ENCODE assay signal across 7 mouse cellular contexts in the genomic region with DNA sequence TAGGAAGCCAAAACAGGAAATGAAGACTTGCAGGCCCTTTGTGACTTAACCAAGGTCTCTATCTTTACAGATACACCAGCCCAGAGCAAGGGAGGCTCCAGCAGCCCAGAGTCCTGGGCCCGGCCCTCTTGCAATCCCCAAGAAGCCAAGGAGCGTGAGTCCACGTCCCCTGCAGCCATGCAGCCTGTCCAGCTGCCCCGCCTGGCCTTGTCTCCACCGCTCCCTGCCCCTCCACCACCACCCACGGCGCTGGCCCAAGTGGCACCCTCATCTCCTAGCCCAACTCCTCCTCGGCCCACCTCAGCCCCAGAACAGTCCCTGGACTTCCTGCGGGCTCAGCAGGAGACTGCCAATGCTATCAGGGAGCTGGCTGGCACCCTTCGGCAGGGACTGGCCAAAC. TPM values are rescaled to one million over a fixed set of nuclear protein-coding genes. Genes with fewer than 3 reads are reported as not detected.
DNase-seq lines count a peak whose midpoint lies in the region; ATAC-seq and TF ChIP-seq lines count a peak whose summit lies in the region.

No protein-coding gene starts in this region.

- peak overlapping the region; percentile 47 for H3K4me2 ChIP-seq in lung, embryonic 16.5 days (ENCODE audit: low read depth, low read length)
- H3K4me2 ChIP-seq in forebrain, embryonic 15.5 days (replicated peaks) = peak overlapping the region; percentile 12
- peak overlapping the region; percentile 42 for H3K4me2 ChIP-seq in limb, embryonic 15.5 days

- no peak for ATAC-seq in lung, embryonic 16.5 days (ENCODE audit: low read depth)
- no peak for ATAC-seq in forebrain, embryonic 15.5 days (replicated peaks)
- no peak for ATAC-seq in limb, embryonic 15.5 days (ENCODE audit: insufficient number of reproducible peaks, low FRiP score, low TSS enrichment, low read depth)

- 43% methylated on average over 9 of the region's 10 CpGs for WGBS in lung, embryonic 16.5 days
- WGBS in forebrain, embryonic 15.5 days = 65% methylated on average over 10 of the region's 10 CpGs
- 56% methylated on average over 10 of the region's 10 CpGs for WGBS in limb, embryonic 15.5 days
- 20% methylated on average over 10 of the region's 10 CpGs for WGBS in thymus, adult 2 months

- intact Hi-C loops in left cerebral cortex, adult 2 months (cut with DNase I) = loop anchor here (10.0 kb wide), 1 partner anchor 714 kb away; a partner anchor contains a TSS

- H3K36me3 ChIP-seq in lung, embryonic 16.5 days (ENCODE audit: control insufficient read depth, insufficient read depth, low read length) = peaks cover 4% of the 10 kb centered on the region
- peaks cover 12% of the 10 kb centered on the region for H3K36me3 ChIP-seq in forebrain, embryonic 15.5 days
- peaks cover 10% of the 10 kb centered on the region for H3K36me3 ChIP-seq in limb, embryonic 15.5 days
- H3K36me3 ChIP-seq in thymus, adult 2 months (ENCODE audit: control insufficient read depth, insufficient read depth, low read length) = peaks cover 19% of the 10 kb centered on the region

- peak overlapping the region; percentile 47 for H3K4me3 ChIP-seq in lung, embryonic 16.5 days (ENCODE audit: low read length)
- H3K4me3 ChIP-seq in forebrain, embryonic 15.5 days = peak overlapping the region; percentile 15
- peak overlapping the region; percentile 29 for H3K4me3 ChIP-seq in limb, embryonic 15.5 days
- H3K4me3 ChIP-seq in thymus, adult 2 months (ENCODE audit: control insufficient read depth, insufficient read depth, low read length) = peak overlapping the region; percentile 77
- H3K4me3 ChIP-seq in left cerebral cortex, adult 2 months = no peak overlapping the region

- TF ChIP-seq CTCF in thymus, adult 2 months (IDR thresholded peaks at IDR 0.05; ENCODE audit: borderline replicate concordance, control insufficient read depth, extremely low read depth, insufficient read depth, low read length, poor library complexity) = no peak
- TF ChIP-seq CTCF in left cerebral cortex, adult 2 months (IDR thresholded peaks at IDR 0.05) = no peak

- H3K9me3 ChIP-seq in lung, embryonic 16.5 days (ENCODE audit: control insufficient read depth, low read length) = no peaks in the 10 kb centered on the region
- H3K9me3 ChIP-seq in forebrain, embryonic 15.5 days = no peaks in the 10 kb centered on the region
- no peaks in the 10 kb centered on the region for H3K9me3 ChIP-seq in limb, embryonic 15.5 days

- H3K27me3 ChIP-seq in lung, embryonic 16.5 days (ENCODE audit: control insufficient read depth, insufficient read depth, low read depth, low read length) = no peaks in the 10 kb centered on the region
- no peaks in the 10 kb centered on the region for H3K27me3 ChIP-seq in forebrain, embryonic 15.5 days
- no peaks in the 10 kb centered on the region for H3K27me3 ChIP-seq in limb, embryonic 15.5 days
- H3K27me3 ChIP-seq in thymus, adult 2 months (ENCODE audit: control insufficient read depth, insufficient read depth, low read length) = no peaks in the 10 kb centered on the region

- DNase-seq in lung, adult 18-20 months = no peak
- peak; percentile 50 for DNase-seq in thymus, adult 2 months
- no peak for DNase-seq in embryo, embryonic 10.5 days (ENCODE audit: low spot score)
- no peak for DNase-seq in left cerebral cortex, adult 2 months (ENCODE audit: extremely low spot score in 1 of 2, low spot score in 2 of 2)

- H3K9ac ChIP-seq in lung, embryonic 16.5 days (ENCODE audit: low read length) = peak overlapping the region; percentile 66
- H3K9ac ChIP-seq in forebrain, embryonic 15.5 days (replicated peaks) = no peak overlapping the region
- H3K9ac ChIP-seq in limb, embryonic 15.5 days = no peak overlapping the region

- TF ChIP-seq POLR2A in thymus, adult 2 months (IDR thresholded peaks at IDR 0.05; ENCODE audit: control insufficient read depth, extremely low read depth, insufficient read depth, low read length, poor library complexity) = no peak

- H3K27ac ChIP-seq in lung, embryonic 16.5 days (ENCODE audit: low read length) = peak overlapping the region; percentile 21; the same call in 1 of the 2 replicates
- no peak overlapping the region for H3K27ac ChIP-seq in forebrain, embryonic 15.5 days (replicated peaks)
- 0 out of 2 replicates have a peak overlapping the region, but pooled peaks have one; percentile 51 for H3K27ac ChIP-seq in limb, embryonic 15.5 days
- peak overlapping the region; percentile 77 for H3K27ac ChIP-seq in thymus, adult 2 months (ENCODE audit: control insufficient read depth, insufficient read depth, low read length)
- H3K27ac ChIP-seq in left cerebral cortex, adult 2 months = no peak overlapping the region

- H3K4me1 ChIP-seq in lung, embryonic 16.5 days (replicated peaks; ENCODE audit: control insufficient read depth, insufficient read depth, low read length) = peaks cover 19% of the 10 kb centered on the region
- peaks cover 24% of the 10 kb centered on the region for H3K4me1 ChIP-seq in forebrain, embryonic 15.5 days
- H3K4me1 ChIP-seq in limb, embryonic 15.5 days = peaks cover 35% of the 10 kb centered on the region
- H3K4me1 ChIP-seq in thymus, adult 2 months (replicated peaks; ENCODE audit: control insufficient read depth, insufficient read depth, low read length) = peaks cover 37% of the 10 kb centered on the region

RNA-seq across cellular contexts. Expression of a gene that starts 3.4 kb away (rescaled TPM):
- polyA plus RNA-seq in lung, embryonic 16.5 days (2015; fragmentation: Nextera tagmentation; extraction: Ambion mirVana) = 16.0 and 16.5 TPM in 2 replicates
- polyA plus RNA-seq in forebrain, embryonic 15.5 days (2015; fragmentation: Nextera tagmentation; extraction: Ambion mirVana) = 35.4 and 36.7 TPM in 2 replicates
- polyA plus RNA-seq in limb, embryonic 15.5 days (2015; fragmentation: Nextera tagmentation; extraction: Ambion mirVana) = 24.0 and 26.1 TPM in 2 replicates
- polyA plus RNA-seq in thymus, adult 2 months (2012; rRNA removed) = 67.2 and 76.3 TPM in 2 replicates
- 10 to 100 TPM; 47.7 to 49.2 TPM for total RNA-seq in left cerebral cortex, adult 2 months (2021)

RNA-seq across cellular contexts. Expression of a gene that starts 9.4 kb away (rescaled TPM):
- polyA plus RNA-seq in lung, embryonic 16.5 days (2015; fragmentation: Nextera tagmentation; extraction: Ambion mirVana) = 2.1 and 2.8 TPM in 2 replicates
- polyA plus RNA-seq in forebrain, embryonic 15.5 days (2015; fragmentation: Nextera tagmentation; extraction: Ambion mirVana) = 4.4 and 5.5 TPM in 2 replicates
- polyA plus RNA-seq in limb, embryonic 15.5 days (2015; fragmentation: Nextera tagmentation; extraction: Ambion mirVana) = 5.2 and 5.3 TPM in 2 replicates
- polyA plus RNA-seq in thymus, adult 2 months (2012; rRNA removed) = 3.6 and 5.0 TPM in 2 replicates
- 10 to 100 TPM; 50.6 to 61.2 TPM for total RNA-seq in left cerebral cortex, adult 2 months (2021)

RNA-seq across cellular contexts. Expression of a gene that starts 13.2 kb away (rescaled TPM):
- not detected in 2 replicates for polyA plus RNA-seq in lung, embryonic 16.5 days (2015; fragmentation: Nextera tagmentation; extraction: Ambion mirVana)
- 0.60 and 1.2 TPM in 2 replicates for polyA plus RNA-seq in forebrain, embryonic 15.5 days (2015; fragmentation: Nextera tagmentation; extraction: Ambion mirVana)
- polyA plus RNA-seq in limb, embryonic 15.5 days (2015; fragmentation: Nextera tagmentation; extraction: Ambion mirVana) = not detected in 2 replicates
- polyA plus RNA-seq in thymus, adult 2 months (2012; rRNA removed) = 0.12 TPM in 1 of 2 replicates, not detected in the other
- under 1 TPM; 0.51 to 0.86 TPM for total RNA-seq in left cerebral cortex, adult 2 months (2021)

RNA-seq across cellular contexts. Expression of a gene that starts 22.9 kb away (rescaled TPM):
- polyA plus RNA-seq in lung, embryonic 16.5 days (2015; fragmentation: Nextera tagmentation; extraction: Ambion mirVana) = 2.3 TPM in 2 replicates
- 0.18 TPM in 1 of 2 replicates, not detected in the other for polyA plus RNA-seq in forebrain, embryonic 15.5 days (2015; fragmentation: Nextera tagmentation; extraction: Ambion mirVana)
- polyA plus RNA-seq in limb, embryonic 15.5 days (2015; fragmentation: Nextera tagmentation; extraction: Ambion mirVana) = 3.8 and 3.9 TPM in 2 replicates
- 0.51 and 0.69 TPM in 2 replicates for polyA plus RNA-seq in thymus, adult 2 months (2012; rRNA removed)
- not detected for total RNA-seq in left cerebral cortex, adult 2 months (2021)

RNA-seq across cellular contexts. Expression of a gene that starts 23.8 kb away (rescaled TPM):
- polyA plus RNA-seq in lung, embryonic 16.5 days (2015; fragmentation: Nextera tagmentation; extraction: Ambion mirVana) = 27.4 and 27.5 TPM in 2 replicates
- 34.8 and 35.4 TPM in 2 replicates for polyA plus RNA-seq in forebrain, embryonic 15.5 days (2015; fragmentation: Nextera tagmentation; extraction: Ambion mirVana)
- 28.8 and 32.7 TPM in 2 replicates for polyA plus RNA-seq in limb, embryonic 15.5 days (2015; fragmentation: Nextera tagmentation; extraction: Ambion mirVana)
- 150 and 189 TPM in 2 replicates for polyA plus RNA-seq in thymus, adult 2 months (2012; rRNA removed)
- total RNA-seq in left cerebral cortex, adult 2 months (2021) = 100 to 1,000 TPM; 126 to 133 TPM

Comparison
In these comparisons a context has a peak if more than half of its experiments do, and no peak if none do; other contexts are left out.
1. H3K27ac ChIP-seq: peak in lung, embryonic 16.5 days (single experiment), limb, embryonic 15.5 days (single experiment) and thymus, adult 2 months (single experiment); none in forebrain, embryonic 15.5 days (single experiment) and left cerebral cortex, adult 2 months (single experiment).
2. Peak in every context shown above with its lines, with median percentiles within 50 percentile points of each other: H3K4me2 ChIP-seq.